ENCODE assay signal across 9 mouse cellular contexts in the genomic region with DNA sequence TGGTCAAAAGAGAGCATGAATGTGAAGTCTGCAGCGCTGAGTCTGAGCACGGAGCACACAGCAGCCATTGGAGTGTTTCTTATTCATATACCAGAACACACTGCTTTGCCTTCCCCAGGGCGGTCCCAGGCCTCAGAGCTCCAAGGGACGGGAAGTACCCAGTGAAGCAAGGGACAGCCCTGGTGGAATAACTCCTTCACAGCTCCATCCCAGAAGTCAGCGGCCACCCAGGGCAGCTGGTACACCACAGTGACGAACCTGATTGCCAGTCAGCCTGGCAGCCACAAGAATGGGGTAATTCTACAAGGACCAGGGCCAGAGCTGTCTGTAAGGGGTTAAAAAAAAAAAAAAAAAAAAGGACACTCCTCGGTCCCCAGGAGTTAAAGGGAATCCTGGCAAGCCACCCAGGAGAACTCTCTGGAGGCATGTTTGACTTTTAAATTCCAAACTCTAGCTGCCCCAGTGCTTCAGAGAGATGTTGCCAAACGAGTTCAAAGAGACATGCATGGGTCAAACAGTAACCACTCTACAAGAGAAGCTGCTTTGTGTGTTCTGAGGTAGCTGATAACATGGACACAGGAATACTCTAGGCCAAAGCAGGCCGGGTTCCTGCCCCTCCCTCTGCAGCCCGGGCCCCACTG. TPM values are rescaled to one million over a fixed set of nuclear protein-coding genes. Genes with fewer than 3 reads are reported as not detected.
DNase-seq lines count a peak whose midpoint lies in the region; ATAC-seq and TF ChIP-seq lines count a peak whose summit lies in the region.
"Had no signal": no experiment of that assay in that cellular context is flagged by ENCODE, and none has a peak within 500 bp of the region (broad histone marks: within the 10 kb centered on the region; RNA-seq: fewer than 3 reads in every experiment).

No protein-coding gene starts in this region.

- intact Hi-C loops in gastrocnemius, adult 2 months (cut with DNase I), result no loop called here

- no peak overlapping the region for H3K9ac ChIP-seq in heart, postnatal 0 days (replicated peaks; ENCODE audit: low read depth, low read length)
- H3K9ac ChIP-seq in midbrain, embryonic 15.5 days, result no peak overlapping the region

- 44% methylated on average over 10 of the region's 10 CpGs for WGBS in heart, postnatal 0 days
- WGBS in midbrain, embryonic 15.5 days, result 66% methylated on average over 10 of the region's 10 CpGs

- no peaks in the 10 kb centered on the region for H3K27me3 ChIP-seq in heart, postnatal 0 days (ENCODE audit: control insufficient read depth, insufficient read depth, low read length)
- H3K27me3 ChIP-seq in midbrain, embryonic 15.5 days (replicated peaks), result no peaks in the 10 kb centered on the region; the same call in 1 of the 2 replicates

- peaks cover 8% of the 10 kb centered on the region; the same call in 1 of the 2 replicates for H3K4me1 ChIP-seq in heart, postnatal 0 days (ENCODE audit: control insufficient read depth, insufficient read depth)
- H3K4me1 ChIP-seq in midbrain, embryonic 15.5 days, result peaks cover 8% of the 10 kb centered on the region; the same call in 1 of the 2 replicates

- peak; percentile 35 for DNase-seq in gastrocnemius, adult 2 months
- DNase-seq in gastrocnemius, postnatal 4 days (ENCODE audit: low spot score in 2 of 2), result no peak
- DNase-seq in heart, postnatal 0 days (ENCODE audit: low spot score), result no peak
- DNase-seq in kidney, postnatal 25 days, result peak; percentile 71 to 82
- DNase-seq in lung, postnatal 25 days (ENCODE audit: low spot score), result peak; percentile 79
- DNase-seq in cerebellum, adult 9-11 months, result no peak
- DNase-seq: cerebellum, postnatal 25 days had no signal

- peak overlapping the region; percentile 77 for H3K27ac ChIP-seq in gastrocnemius, adult 2 months
- peak overlapping the region; percentile 23; the same call in 1 of the 2 replicates for H3K27ac ChIP-seq in heart, postnatal 0 days (ENCODE audit: low read depth)
- no peak overlapping the region for H3K27ac ChIP-seq in midbrain, embryonic 15.5 days

- H3K4me2 ChIP-seq in heart, postnatal 0 days (ENCODE audit: low read depth, low read length), result no peak overlapping the region
- no peak overlapping the region for H3K4me2 ChIP-seq in midbrain, embryonic 15.5 days

- no peak for TF ChIP-seq CTCF in gastrocnemius, adult 2 months (IDR thresholded peaks at IDR 0.05)
- TF ChIP-seq CTCF in heart, postnatal 0 days (IDR thresholded peaks at IDR 0.05; ENCODE audit: low read depth), result no peak

- no peaks in the 10 kb centered on the region for H3K9me3 ChIP-seq in heart, postnatal 0 days (replicated peaks; ENCODE audit: control insufficient read depth, low read length)
- no peaks in the 10 kb centered on the region for H3K9me3 ChIP-seq in midbrain, embryonic 15.5 days

- H3K36me3 ChIP-seq in heart, postnatal 0 days (replicated peaks; ENCODE audit: control insufficient read depth, insufficient read depth, low read length), result no peaks in the 10 kb centered on the region
- no peaks in the 10 kb centered on the region for H3K36me3 ChIP-seq in midbrain, embryonic 15.5 days (replicated peaks)

- ATAC-seq in heart, postnatal 0 days (ENCODE audit: insufficient read depth, low read depth), result no peak
- ATAC-seq in midbrain, embryonic 15.5 days (replicated peaks), result no peak
- no peak for ATAC-seq in inflammation-experienced regulatory T-cells, adult 6 months

- no peak overlapping the region for H3K4me3 ChIP-seq in gastrocnemius, adult 2 months
- no peak overlapping the region for H3K4me3 ChIP-seq in heart, postnatal 0 days (ENCODE audit: low read depth, low read length)
- H3K4me3 ChIP-seq in midbrain, embryonic 15.5 days, result no peak overlapping the region

- no peak for TF ChIP-seq EP300 in heart, postnatal 0 days (IDR thresholded peaks at IDR 0.05; ENCODE audit: low read depth)

RNA-seq across cellular contexts. Expression of gene Myof, which starts 15.4 kb away (rescaled TPM):
- 1 to 10 TPM; 4.7 to 6.4 TPM for total RNA-seq in gastrocnemius, adult 2 months (2021)
- 10 to 100 TPM; 20.7 to 21.8 TPM for total RNA-seq in gastrocnemius, postnatal 4 days (2021)
- total RNA-seq in heart, postnatal 0 days (2014; rRNA removed; ENCODE audit: low replicate concordance), result 9.5 and 13.3 TPM in 2 replicates
- 2.8 and 3.0 TPM in 2 replicates for polyA plus RNA-seq in heart, postnatal 0 days (2015; fragmentation: Nextera tagmentation; extraction: Ambion mirVana)
- 2.1 and 2.5 TPM in 2 replicates for polyA plus RNA-seq in midbrain, embryonic 15.5 days (2015; fragmentation: Nextera tagmentation; extraction: Ambion mirVana)
- under 1 TPM in 1 of 3 experiments, not detected in 2; 0.35 TPM for polyA plus RNA-seq in inflammation-experienced regulatory T-cells, adult 6 months (2017; shearing (Covaris generic))

RNA-seq across cellular contexts. Expression of gene Cep55, which starts 26.8 kb away (rescaled TPM):
- total RNA-seq in gastrocnemius, adult 2 months (2021), result not detected
- 1 to 10 TPM; 7.0 to 8.1 TPM for total RNA-seq in gastrocnemius, postnatal 4 days (2021)
- total RNA-seq in heart, postnatal 0 days (2014; rRNA removed; ENCODE audit: low replicate concordance), result 19.1 and 21.7 TPM in 2 replicates
- polyA plus RNA-seq in heart, postnatal 0 days (2015; fragmentation: Nextera tagmentation; extraction: Ambion mirVana), result 9.2 and 9.5 TPM in 2 replicates
- polyA plus RNA-seq in midbrain, embryonic 15.5 days (2015; fragmentation: Nextera tagmentation; extraction: Ambion mirVana), result 5.0 and 5.4 TPM in 2 replicates
- polyA plus RNA-seq in inflammation-experienced regulatory T-cells, adult 6 months (2017; shearing (Covaris generic)), result 10 to 100 TPM in 1 of 3 experiments, 1 to 10 TPM in 2; 2.7 to 34.6 (median 3.6) TPM

Comparison
In these comparisons a context has a peak if more than half of its experiments do, and no peak if none do; other contexts are left out.
1. DNase-seq: peak in gastrocnemius, adult 2 months (single experiment), kidney, postnatal 25 days (2 of 2) and lung, postnatal 25 days (single experiment); none in gastrocnemius, postnatal 4 days (0 of 2), heart, postnatal 0 days (single experiment) and cerebellum, adult 9-11 months (single experiment).
2. RNA of gene Cep55, which starts 26.8 kb away (total RNA-seq): 19.1 to 21.7 TPM in heart, postnatal 0 days and 7.0 to 8.1 TPM in gastrocnemius, postnatal 4 days; not detected in gastrocnemius, adult 2 months; every median in the first group is over 4 times any median in the second.